Mouse (Mus musculus) MN1 (cell line): Measurements from ENCODE around the gene C1galt1.

Experiments
- DNase-seq: peaks from one replicate; pipeline ENCODE4 v3.0.0-alpha.2; 2016; ENCODE audit warnings: low spot score

The C1galt1 gene

DNA sequence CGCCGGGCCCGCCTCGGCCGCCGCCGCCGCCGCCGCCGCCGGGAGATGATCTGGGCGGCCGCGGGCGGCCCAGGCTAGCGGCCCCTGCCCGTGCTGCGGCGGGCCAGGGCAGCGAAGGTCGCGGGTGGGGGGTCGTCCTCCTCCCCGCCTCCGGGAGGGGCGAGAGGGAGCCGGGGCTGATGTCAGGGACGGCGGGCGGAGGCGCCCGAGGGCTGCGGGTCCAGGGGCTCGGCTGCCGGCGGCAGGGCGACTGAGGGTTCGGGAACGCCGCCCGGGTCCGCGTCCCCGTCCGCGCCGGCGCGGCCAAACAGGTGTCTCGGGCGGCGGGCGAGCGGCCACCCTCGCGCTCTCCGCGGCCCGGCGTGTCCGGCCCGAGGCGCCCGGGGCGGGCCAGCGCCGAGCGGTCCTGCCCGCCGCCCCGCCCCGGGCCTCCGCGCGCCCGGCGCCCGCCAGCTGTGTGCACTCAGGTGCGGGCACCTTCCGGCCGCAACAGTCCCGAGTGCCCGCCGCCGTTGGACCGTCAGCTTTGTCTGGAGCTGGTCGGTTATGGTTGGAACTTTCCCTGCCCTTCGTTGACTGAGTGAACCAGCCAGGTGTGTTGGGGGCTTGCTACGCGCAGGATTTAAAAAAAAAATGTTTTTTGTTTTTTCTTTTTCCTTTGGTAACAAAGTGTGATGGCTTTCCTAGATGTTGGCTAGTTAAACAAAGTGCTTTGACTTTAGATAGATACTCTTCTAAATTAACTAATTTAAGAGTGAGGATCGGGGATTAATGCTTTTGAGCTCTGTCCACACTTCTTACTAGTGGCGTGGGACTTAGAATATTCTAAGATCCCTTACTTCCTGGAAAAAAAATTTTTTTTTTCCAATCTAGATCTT, at the start of gene C1galt1:
C1galt1 (plus strand) TSS at position 41 of the 878 bp plus-strand sequence.
- DNase-seq = peak; percentile 49

DNA sequence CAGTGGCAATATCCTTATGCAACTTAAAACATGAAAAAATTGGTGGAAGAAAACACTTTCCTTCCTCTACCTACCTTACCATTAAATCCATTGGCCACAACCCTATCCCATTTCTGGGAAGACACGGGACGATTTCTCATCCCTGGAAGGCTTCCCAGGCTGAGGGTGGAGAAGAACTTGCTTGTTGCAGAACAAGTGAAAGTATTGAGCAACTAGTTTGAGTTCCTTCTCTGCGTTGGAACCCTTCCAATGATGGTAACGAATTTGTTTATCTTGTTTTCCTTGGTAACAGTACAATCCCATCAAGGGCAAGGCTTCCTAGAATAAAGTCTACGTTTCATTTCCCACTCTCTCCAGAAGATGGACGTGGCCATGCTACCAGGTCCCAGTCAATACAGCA, 44.7 kb upstream of the C1galt1 start:
- no peak for DNase-seq

DNA sequence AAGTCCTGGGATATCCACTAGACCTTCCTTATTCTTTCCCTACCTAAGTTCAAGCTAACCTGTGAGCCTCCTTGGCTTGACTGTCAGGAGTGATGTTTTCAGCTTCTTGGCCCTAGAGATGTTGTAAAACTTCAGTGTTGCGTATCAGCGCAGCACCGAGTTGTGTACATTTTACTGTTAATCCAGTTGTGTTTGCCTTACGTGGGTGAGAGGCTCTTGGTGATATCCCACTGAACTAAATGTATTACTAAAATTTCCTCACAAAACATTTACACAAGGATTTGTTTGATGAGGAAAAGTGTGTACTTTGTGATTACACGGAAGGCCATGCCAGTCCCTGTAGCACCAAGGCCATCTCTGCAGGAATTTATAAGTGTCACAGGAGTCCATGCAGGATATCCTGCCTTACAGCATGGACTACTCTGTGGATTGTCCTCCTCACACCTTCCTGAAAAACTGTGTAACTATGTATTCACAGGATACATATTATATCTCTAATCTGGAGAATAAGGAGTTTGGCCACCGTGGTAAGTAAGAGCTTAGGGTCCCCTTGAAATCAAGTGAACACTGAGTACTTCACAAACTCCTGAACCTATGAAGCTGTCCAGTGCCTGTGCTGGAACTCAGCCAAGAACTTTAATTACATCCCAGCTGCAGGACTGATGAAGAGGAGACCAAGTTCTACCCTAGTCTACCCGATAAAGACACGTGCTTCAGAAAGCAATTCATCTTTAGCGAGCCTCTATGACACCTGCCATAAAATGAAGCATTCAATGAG, 40.7 kb upstream of the C1galt1 start:
- DNase-seq = no peak

DNA sequence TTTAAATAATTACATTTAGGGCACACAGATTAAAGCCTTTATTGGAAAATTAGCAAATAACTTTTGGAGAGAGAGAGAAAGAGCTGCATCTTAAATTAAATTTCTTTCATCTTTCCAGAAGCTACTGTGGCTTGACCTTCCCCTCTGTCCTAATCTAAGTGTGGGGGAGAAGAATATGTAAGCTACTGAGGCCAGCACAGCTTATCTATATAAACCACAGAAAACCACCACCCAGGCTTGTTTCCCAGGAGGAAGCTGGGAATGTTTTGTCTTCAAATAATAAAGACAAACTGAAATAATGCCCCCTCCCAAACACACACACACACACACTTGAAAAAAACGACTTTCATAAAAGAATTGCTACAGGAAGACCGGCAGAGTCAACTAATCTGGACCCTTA, 30.5 kb upstream of the C1galt1 start:
- no peak for DNase-seq

DNA sequence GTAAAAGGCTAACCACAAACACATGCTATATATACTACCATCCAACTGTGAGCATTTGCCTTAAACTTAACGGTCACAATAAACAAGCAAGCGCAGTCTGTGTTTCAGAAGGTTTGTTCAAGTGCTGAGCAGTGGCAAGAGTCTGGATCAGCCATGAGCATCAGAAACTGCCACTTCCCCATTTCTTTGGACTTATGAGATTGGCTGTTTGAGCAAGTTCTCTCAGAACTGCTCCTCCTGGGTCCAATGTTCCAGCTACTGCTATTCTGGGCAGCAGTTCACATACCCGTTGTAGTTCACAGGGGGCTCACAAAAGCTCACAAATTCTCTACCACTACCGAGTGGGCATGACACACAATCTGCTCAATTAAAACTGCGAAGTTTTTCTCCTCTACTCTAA, 28.4 kb upstream of the C1galt1 start:
- no peak for DNase-seq

DNA sequence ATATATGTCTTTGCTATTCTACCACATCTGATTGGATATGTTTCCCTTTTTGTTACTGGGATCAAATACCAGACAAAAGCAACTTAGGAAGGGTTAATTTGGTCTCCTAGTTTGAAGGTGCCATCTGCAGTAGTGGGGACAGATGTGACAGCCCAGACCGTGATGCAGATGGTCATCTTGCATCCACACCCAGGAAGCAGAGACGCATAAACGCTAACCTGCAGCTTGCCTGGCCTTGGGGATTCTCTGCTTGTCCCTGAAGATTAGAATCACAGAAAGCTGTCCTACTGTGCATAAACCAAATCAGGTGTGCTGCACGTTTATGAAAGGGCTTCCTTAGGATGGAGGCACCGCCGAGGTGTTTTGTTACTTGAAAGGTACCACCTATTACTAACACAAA, 22.0 kb upstream of the C1galt1 start:
- DNase-seq = no peak

DNA sequence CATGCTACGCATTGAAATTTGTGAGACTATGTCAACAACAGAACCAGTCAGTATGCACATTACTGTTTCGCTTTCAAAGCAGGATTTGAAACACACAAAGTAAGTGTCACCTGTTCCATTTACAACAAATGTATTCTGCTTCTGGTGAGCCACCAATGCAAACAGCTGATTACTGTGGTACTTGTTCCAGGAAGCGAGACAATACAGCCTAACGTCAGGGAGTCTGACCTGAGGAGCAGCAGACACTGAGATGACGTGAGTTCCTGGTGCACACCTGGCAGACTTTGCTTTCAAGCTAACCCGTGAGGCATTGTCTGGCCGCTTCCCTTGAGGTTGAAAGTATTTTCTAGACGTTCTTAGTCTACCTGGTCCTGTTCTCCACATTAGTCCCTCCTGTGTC, 13.8 kb upstream of the C1galt1 start:
- no peak for DNase-seq

DNA sequence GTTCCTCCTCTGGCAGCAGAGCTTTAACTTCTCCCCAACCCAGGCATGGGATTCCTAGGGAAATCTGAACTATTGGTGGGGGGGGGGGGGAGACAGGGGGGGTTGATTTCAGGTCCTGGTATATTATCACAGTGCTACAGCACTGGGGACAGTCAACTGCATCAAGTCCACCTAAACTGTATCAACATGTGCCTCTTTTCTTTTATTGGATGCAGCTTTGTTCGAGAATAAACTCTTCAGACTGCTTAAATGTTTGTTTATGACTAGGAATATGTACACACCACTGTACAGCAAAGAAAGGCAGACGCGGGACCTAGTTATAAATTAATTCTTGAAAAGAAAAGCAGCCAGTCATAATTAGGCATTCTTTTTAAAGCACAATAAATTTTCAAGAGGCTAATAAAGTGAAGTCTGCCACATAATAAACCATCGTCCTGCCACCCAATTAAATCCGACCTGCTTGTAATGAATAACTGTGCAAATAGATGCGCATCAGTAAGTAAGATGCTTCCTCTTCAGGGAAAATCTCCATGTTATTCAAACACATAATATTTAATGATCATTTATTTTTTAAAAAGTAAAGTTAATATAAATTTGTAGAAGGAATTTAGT, 12.0 kb upstream of the C1galt1 start:
- DNase-seq = no peak

DNA sequence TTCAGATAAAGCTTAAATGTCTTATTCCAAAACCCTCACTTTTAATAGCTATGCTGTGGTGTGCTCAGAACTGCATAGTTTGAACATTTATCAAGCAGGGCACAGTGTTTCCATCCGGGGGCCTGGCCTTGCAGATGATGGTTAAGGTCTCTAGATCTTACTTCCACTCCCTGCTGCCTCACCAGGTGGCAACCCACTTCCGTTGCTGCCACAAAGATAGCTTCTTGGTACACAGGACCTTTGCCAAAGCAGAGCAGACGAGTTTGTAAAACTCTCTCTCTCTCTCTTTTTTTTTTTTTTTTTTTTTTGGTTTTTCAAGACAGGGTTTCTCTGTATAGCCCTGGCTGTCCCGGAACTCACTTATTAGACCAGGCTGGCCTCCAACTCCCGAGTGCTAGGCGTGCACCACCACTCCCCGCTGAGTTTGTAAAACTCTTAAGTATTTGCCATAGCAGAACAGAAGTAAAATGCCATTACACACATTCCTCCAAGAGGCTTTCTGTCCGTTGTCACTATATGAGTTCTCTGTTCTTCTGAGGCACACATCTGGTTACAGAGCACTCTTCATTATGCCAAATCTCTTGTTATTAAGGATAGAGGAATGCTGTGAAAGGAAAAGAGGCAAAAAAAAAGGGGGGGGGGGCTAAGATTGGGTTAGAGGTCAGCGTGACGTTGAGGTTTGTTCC, 773 bp upstream of the C1galt1 start:
- no peak for DNase-seq

DNA sequence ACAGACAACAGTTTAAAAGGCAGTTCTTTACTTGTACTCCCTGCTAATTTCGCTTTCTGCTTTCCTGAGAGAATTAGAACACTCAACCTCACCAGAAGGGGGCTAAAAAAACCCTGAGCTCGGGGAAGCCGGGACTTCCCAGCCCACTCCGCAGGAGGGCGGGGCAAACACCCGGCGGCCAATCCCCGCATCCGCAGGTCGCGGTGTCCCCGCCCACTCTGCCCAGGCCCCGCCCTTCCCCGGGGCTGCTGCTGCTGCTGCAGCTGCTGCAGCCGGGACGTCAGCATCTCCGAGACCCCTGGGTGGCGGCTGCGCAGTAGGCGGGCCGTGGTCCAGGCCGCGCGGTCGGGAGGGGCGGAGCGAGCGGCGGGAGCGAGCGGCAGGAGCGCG, 235 bp upstream of the C1galt1 start:
- DNase-seq = peak; percentile 95

DNA sequence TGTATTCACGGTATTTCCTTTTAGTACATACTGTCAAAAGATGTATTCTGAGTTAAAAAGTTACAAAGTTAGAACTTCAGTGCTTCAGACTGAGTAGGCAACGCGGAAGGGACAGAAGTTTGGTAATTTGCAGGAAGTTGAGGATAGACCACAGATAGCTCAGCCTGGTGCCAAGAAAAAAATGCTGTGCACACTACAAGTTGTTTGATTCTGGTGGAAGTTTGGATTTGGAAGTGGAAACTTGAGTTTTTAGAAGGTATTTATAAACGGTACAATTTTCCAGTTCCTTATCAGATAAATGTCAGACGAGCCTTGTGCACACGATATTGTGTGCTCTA, 1.0 kb downstream of the C1galt1 start:
- DNase-seq = no peak

DNA sequence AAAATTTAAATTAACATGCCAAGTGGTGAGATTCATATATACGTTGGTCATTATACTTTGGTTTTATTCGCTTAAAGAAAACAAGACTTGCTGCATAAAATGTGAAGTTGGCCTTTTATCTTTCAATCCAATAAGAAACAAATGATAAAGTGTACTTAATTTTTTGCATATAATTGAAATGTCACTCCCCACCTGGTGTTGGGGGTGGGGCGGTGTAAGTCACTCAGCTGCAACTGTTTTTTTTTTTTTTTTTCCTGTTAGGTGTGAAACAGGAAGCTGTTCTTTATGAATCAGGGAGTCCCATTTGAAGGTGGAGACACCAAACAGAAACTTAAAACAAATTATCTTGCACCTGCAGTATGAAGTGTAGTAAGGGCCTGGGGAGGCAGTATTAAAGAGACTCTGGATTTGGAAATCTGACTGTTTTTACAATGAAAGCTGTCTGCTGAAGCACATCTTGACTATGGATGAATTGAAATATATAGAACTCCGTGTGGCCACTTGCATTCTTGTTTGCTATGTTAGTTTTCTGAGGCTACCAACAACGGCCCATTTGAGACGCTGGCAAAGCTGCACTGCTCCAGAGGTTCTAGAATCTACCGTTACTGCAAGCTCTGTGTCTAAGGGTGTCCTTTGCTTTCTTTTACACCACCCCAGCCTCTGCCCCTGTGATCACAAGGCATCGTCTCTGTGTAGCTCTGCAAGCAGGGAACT, 2.2 kb downstream of the C1galt1 start:
- no peak for DNase-seq

DNA sequence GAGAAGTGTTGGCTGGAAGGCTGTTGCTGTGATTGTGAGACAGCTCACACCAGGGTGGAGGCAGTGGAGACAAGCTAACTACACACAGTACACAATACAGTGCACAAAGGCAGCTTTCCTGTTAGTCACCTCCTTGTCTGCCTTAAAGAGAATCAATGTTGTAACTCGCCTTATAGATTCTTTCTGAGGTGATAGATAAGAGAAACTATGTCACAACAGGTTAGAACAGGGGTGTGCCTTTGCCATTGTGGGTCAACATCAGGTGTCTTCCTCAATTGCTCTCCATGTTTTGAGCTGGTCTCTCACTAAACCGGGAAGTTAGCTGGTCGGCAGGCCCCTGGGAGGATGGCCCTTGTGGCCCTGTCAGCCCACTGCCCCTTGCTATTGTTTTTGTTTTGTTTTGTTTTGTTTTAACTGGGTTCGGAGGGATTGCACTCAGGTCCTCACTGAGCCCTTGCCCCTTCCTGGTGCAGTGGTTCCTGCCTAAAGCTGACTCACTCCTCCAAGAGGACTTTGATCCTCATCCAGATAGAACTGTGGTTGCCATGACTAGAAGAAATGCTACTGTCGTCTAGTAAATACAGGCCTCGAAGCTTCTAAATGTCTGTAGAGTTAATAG, 3.4 kb downstream of the C1galt1 start:
- DNase-seq = no peak

DNA sequence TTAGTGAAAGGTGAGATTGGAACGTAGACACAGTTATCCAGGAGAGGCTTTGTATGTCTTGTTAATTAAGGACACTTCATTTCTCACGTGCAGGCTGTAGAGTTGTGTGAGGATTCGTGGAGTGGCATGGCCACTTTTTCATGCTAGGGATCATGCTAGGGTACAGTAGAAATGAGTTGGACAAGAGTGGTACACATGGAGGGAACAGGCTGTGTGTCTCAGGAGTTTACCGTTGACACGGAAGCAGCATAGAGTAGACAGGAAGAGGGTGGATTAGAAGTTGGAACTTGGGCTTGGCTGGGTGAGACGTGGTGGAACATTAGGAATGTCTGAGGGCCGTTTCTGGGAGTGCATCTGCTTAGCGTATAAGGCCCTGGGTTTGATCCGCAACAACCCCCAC, 4.1 kb downstream of the C1galt1 start:
- no peak for DNase-seq

DNA sequence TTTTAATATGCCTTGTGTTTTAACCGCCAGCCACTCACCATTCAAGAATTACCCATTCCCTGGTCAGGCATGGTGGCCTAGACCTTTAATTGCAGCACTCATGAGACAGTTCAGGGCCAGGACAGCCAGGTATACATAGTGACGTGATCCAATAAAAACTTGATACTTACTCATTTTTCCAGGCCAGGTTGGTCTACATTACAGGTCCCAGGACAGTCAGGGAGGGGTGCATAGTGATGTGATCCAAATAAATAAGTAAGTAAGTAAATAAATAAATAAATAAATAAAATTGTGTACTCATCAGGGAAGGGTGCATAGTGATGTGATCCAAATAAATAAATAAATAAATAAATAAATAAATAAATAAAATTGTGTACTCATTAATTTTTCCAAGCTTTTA, 6.4 kb downstream of the C1galt1 start:
- DNase-seq = no peak

DNA sequence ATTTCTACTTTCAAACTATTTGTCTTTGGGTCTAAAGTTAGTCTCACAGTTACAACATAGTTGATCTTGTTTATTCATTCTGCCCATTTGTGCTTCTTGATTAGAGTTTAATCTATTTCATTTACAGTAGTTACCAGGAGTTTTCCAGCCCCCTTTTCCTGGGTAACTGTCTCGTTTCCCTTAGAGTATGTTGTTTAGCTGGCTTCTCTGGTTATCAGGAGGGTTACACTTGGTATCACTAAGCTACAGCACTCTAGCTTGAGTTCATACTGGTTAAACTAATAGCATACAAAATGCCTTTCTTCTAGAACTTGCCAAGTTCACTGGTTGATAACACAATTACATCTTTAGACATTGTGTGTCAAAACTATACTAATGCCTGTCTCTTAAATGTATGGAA, 8.3 kb downstream of the C1galt1 start:
- DNase-seq = no peak

DNA sequence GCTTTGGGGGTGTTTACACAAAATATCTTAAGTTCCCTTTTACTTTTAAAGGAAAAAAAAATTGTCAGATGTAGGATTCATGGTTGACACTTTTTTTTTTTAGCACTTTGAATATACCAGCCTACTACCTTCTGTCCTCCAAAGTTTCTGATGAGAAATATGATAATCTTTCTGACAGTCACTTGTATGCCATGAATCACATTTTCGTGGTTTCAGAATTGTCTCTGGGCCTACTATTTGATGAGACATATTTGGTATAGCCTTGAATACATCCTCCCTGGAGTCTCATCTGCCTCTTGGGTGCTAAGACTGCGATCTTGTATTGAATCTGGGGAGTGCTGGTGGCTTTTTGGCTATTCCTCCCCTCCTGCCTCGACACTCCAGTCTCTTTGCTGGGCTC, 8.8 kb downstream of the C1galt1 start:
- DNase-seq = no peak

DNA sequence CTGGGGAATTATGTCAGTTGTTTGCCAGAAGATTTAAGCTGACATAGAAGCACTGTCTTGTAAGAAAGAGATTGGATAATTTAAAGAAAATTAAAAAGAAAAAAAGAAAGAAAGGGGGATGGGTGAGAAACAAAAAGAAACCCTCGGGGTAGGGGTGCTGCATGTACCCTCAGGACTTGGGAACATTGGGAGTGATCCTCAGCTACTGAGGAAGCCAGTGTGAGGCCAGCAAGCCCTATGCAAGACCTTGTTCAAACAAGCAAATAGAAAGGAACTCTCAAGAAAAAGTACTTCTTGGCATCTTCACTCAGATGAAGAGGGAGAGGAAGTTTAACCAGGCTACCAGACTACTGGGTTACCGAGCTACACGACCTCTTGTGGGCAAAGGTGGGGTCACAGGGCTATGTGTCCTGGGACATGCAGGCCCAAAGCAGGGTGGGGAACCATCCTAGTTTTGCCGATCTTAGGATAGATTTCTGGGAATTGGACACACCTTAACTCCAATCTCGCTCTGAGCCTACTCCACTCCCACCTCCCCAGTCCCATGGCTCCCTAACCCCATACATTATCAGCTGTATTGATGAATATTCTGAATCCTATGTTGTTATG, 12.1 kb downstream of the C1galt1 start:
- DNase-seq = no peak

DNA sequence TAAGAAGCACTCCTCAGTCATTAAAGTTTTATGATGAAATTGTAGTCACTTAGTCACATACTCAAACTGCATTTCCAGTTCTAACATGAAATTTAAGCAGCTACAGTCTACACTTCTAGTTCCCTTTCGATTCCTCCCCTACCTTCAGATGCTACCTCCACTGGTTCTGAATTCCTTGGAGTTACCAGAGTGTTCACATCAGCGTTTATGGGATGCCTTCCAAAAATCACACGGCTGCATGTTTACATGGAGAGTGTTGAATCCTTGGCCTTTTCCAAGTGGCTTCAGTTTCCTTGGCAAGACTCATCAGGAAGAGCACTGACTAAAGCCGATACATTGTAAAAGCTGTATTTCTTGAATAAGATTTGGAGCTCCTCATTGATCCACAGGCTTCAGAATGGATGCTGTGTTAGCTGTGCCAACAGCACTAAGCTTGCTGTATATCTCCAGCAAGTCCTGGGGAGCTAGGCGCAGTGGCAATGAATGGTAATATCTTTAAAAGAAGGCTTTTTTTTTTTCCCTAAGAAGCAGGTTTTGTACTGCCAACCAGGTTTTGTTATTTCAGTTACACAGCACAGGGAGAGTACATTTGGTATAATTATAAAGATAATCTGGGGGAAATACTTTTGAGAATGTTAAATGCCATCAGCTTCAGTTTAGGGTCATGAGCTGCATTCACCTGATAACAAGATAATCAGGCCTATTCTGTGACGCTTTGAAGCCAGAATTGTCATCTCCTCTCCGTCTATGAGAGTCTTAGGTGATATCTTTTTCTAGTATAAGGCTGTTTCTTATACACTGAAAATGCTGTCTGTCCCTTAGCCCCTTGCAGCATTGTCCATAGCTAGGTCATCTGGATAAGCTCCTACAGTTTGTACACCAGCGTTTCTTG, 13.0 kb downstream of the C1galt1 start:
- DNase-seq = no peak

DNA sequence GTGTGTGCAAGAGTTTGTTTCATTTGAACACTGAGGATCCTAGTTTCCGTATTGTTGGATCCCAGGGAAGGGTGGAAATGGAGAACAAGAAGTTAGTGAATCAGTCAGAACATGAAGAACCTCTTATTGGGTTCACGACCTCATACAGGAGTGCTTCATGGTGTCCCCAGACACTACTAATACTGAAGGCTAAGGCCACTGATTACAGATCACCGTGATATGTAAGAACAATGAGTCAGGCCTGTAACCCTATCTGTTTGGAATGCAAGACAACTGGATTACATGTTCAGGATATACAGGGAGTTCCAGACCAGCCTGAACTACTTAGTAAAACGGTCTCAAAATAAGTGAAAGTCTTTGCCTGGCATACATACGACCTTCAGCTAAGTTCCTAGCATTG, 13.9 kb downstream of the C1galt1 start:
- no peak for DNase-seq
